Mouse (Mus musculus) hindbrain, embryonic 14.5 days (tissue): ENCODE measurements around the gene Lsm14b. TPM values are rescaled to one million over a fixed set of nuclear protein-coding genes. Genes with fewer than 3 reads are reported as not detected.

ENCODE experiments used
- ATAC-seq: fragments of 200-750 bp; cut with Nextera tagmentation; 2 replicates; pipeline ENCODE4 v1.8.0; 2017; ENCODE audit warnings: moderate number of reproducible peaks, mild to moderate bottlenecking, moderate TSS enrichment, moderate library complexity; ENCODE audit not compliant: low FRiP score
- DNase-seq: peaks from one replicate; pipeline ENCODE4 v3.0.0-alpha.2; 2015; ENCODE audit warnings: low spot score
- H3K27ac ChIP-seq: fragments of 300-500 bp; sonication (generic); 2 replicates; pipeline ENCODE4 v1.5.1; 2014; ENCODE audit warnings: mild to moderate bottlenecking, moderate library complexity
- H3K27me3 ChIP-seq: fragments of 300-500 bp; sonication (generic); 2 replicates; pipeline ENCODE4 v1.6.1; 2014; ENCODE audit warnings: mild to moderate bottlenecking, low read length, mixed read lengths; ENCODE audit not compliant: control insufficient read depth, insufficient read depth
- H3K36me3 ChIP-seq: fragments of 300-500 bp; sonication (generic); replicated peaks from 2 replicates; pipeline ENCODE4 v1.6.1; 2014; ENCODE audit not compliant: control insufficient read depth, insufficient read depth
- H3K4me1 ChIP-seq: fragments of 300-500 bp; sonication (generic); replicated peaks from 2 replicates; pipeline ENCODE4 v1.6.1; 2014; ENCODE audit warnings: antibody characterized with exemption, low read length, mixed read lengths; ENCODE audit not compliant: control insufficient read depth, insufficient read depth
- H3K4me2 ChIP-seq: fragments of 300-500 bp; sonication (generic); replicated peaks from 2 replicates; pipeline ENCODE4 v1.6.1; 2014; ENCODE audit warnings: mild to moderate bottlenecking, moderate library complexity
- H3K4me3 ChIP-seq: fragments of 300-500 bp; sonication (generic); replicated peaks from 2 replicates; pipeline ENCODE4 v1.5.1; 2014; ENCODE audit warnings: mild to moderate bottlenecking, low read length
- H3K9ac ChIP-seq: fragments of 300-500 bp; sonication (generic); 2 replicates; pipeline ENCODE4 v1.6.1; 2014
- H3K9me3 ChIP-seq: fragments of 300-500 bp; sonication (generic); 2 replicates; pipeline ENCODE4 v1.6.1; 2016; ENCODE audit warnings: low read length; ENCODE audit not compliant: control insufficient read depth
- WGBS: fragments of 180-500 bp; shearing (Covaris S2); extraction: QIAGEN DNeasy Blood & Tissue Kit; methylation state at CpG from one replicate; pipeline ENCODE4 v1.1.7; 2014; 5-methylcytosine and 5-hydroxymethylcytosine counted together
- polyA plus RNA-seq: library from polyadenylated mRNA; unstranded; fragments of >200 nt; fragmentation: Nextera tagmentation; extraction: Ambion mirVana; gene quantifications from 2 replicates; pipeline ENCODE4 v1.2.1, GENCODE M21; 2014

The Lsm14b gene
- polyA plus RNA-seq, 1 experiment from 2014 or later, result 16.9 TPM

DNA sequence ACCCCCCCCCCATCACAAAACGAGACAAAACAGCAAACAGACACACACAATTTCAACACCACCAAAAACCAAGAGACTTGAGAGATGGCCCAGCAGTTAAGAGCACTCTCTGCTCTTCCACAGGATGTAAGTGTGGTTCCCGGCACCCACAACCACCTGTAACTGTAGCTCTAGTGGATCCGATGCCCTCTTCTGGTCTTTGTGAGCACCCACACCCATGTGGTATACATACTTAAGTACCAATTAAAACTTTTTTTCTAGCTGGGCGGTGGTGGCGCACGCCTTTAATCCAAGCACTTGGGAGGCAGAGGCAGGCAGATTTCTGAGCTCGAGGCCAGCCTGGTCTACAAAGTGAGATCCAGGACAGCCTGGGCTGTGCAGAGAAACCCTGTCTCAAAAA is 14.1 kb upstream of the Lsm14b start:
- Histone ChIP-seq H3K9me3 (no peaks in the 10 kb centered on the region), H3K36me3 (no peaks in the 10 kb centered on the region), H3K4me1 (no peaks in the 10 kb centered on the region), H3K9ac (no peak overlapping the region), H3K27ac (no peak overlapping the region), H3K4me3 (no peak overlapping the region), H3K27me3 (no peaks in the 10 kb centered on the region), H3K4me2 (no peak overlapping the region)
- no peak for DNase-seq
- 92% methylated on average over 7 of the region's 7 CpGs for WGBS
- ATAC-seq, result no peak

- Histone ChIP-seq H3K9me3 (no peaks in the 10 kb centered on the region), H3K4me2 (no peak overlapping the region), H3K9ac (no peak overlapping the region), H3K4me1 (no peaks in the 10 kb centered on the region), H3K36me3 (no peaks in the 10 kb centered on the region), H3K27ac (no peak overlapping the region), H3K4me3 (no peak overlapping the region), H3K27me3 (no peaks in the 10 kb centered on the region)
- DNase-seq (no peak), ATAC-seq (no peak)
- WGBS, result 84% methylated on average over 6 of the region's 6 CpGs
Observed at GRCm38 (mm10) chr2:180011370-180011769, 13.4 kb upstream of the Lsm14b start.

DNA sequence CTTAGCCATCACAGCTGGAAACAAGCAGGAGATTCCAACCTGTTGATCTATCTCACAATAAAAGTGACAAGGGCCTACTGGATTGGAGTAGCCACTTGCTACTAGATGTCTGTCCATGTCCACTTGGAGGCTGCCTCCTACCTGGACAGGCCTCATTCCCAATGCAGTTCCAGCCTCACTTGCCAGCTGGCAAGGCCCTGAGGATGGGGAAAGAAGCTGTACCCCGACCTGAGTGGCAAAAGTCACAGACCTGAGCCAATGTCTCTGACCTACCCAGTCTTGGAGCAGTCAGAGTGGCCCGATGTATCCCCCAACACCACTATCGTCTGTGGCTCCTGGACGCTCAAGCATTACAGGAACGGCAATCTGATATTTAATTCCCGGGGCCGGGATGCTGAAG is 11.1 kb upstream of the Lsm14b start:
- ATAC-seq (no peak), DNase-seq (no peak)
- H3K27me3 ChIP-seq, result no peaks in the 10 kb centered on the region
- H3K4me2 ChIP-seq, result no peak overlapping the region
- H3K4me3 ChIP-seq, result no peak overlapping the region
- H3K4me1 ChIP-seq, result no peaks in the 10 kb centered on the region
- H3K36me3 ChIP-seq, result no peaks in the 10 kb centered on the region
- no peaks in the 10 kb centered on the region for H3K9me3 ChIP-seq
- 89% methylated on average over 7 of the region's 7 CpGs for WGBS
- no peak overlapping the region for H3K27ac ChIP-seq
- no peak overlapping the region for H3K9ac ChIP-seq

DNA sequence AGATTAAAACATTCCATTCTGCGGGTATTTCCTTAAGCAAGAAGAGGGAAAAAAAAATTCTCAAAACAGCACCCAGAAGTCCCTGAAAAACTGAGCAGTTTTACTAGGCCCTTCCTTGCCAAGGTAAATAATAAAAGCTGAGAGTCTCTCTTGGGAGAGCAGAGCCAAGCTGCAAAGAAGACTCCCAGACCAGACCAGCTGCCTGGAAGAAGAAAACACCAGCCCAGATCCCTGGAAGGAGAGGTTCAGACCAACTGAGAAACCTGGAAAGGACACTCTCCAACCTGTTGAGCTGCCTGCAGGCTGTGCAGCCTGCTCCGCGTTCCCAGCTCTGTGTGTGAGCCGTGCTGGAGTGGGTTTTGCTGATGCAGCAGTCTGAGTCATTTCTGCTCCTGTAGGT is 7.2 kb upstream of the Lsm14b start:
- H3K27me3 ChIP-seq, result peaks cover 12% of the 10 kb centered on the region
- no peak overlapping the region for H3K4me2 ChIP-seq
- 74% methylated on average over 4 of the region's 4 CpGs for WGBS
- no peak overlapping the region for H3K9ac ChIP-seq
- no peaks in the 10 kb centered on the region for H3K4me1 ChIP-seq
- no peak overlapping the region for H3K27ac ChIP-seq
- H3K9me3 ChIP-seq, result no peaks in the 10 kb centered on the region
- no peak overlapping the region for H3K4me3 ChIP-seq
- DNase-seq, result no peak
- ATAC-seq, result no peak
- no peaks in the 10 kb centered on the region for H3K36me3 ChIP-seq

GRCm38 (mm10) chr2:180018573-180018972 is 6.2 kb upstream of the Lsm14b start:
- DNase-seq (no peak), ATAC-seq (no peak)
- no peaks in the 10 kb centered on the region for H3K4me1 ChIP-seq
- no peak overlapping the region for H3K4me2 ChIP-seq
- peaks cover 20% of the 10 kb centered on the region for H3K27me3 ChIP-seq
- H3K4me3 ChIP-seq, result no peak overlapping the region
- no peaks in the 10 kb centered on the region for H3K9me3 ChIP-seq
- 89% methylated on average over 9 of the region's 9 CpGs for WGBS
- H3K9ac ChIP-seq, result no peak overlapping the region
- no peaks in the 10 kb centered on the region for H3K36me3 ChIP-seq
- no peak overlapping the region for H3K27ac ChIP-seq

GRCm38 (mm10) chr2:180020091-180020661 is 4.6 kb upstream of the Lsm14b start:
- Histone ChIP-seq H3K36me3 (no peaks in the 10 kb centered on the region), H3K4me2 (no peak overlapping the region), H3K27me3 (peaks cover 20% of the 10 kb centered on the region), H3K9me3 (no peaks in the 10 kb centered on the region), H3K4me3 (no peak overlapping the region), H3K4me1 (no peaks in the 10 kb centered on the region), H3K27ac (no peak overlapping the region), H3K9ac (no peak overlapping the region)
- DNase-seq (no peak), ATAC-seq (no peak)
- WGBS, result 76% methylated on average over 7 of the region's 7 CpGs

DNA sequence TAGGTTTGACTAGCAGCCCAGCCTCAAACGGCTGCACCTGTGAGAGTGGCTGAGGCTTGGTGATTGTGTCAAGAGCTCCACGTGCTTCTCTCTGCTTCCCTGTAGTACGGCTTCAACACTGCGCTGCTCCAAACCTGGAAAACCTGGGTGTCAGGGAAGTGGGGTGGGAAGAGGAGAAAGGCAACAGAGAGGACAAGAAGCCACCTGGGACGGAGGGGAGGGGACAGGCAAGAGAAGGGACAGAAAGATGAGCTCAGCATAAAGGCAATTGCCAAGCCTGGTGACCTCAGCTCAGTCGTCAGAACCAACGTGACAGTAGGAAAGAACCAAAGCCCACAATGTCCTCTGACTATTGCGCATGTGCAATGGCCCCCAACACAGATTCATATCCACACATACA is 3.9 kb upstream of the Lsm14b start:
- Histone ChIP-seq H3K4me2 (no peak overlapping the region), H3K27ac (no peak overlapping the region), H3K9ac (no peak overlapping the region), H3K27me3 (peaks cover 20% of the 10 kb centered on the region), H3K4me3 (no peak overlapping the region), H3K4me1 (peaks cover under 1% of the 10 kb centered on the region; the same call in 1 of the 2 replicates), H3K36me3 (no peaks in the 10 kb centered on the region), H3K9me3 (no peaks in the 10 kb centered on the region)
- DNase-seq (no peak), ATAC-seq (no peak)
- 87% methylated on average over 8 of the region's 8 CpGs for WGBS

- DNase-seq (no peak), ATAC-seq (no peak)
- H3K27ac ChIP-seq, result no peak overlapping the region
- H3K36me3 ChIP-seq, result peaks cover 3% of the 10 kb centered on the region
- H3K4me3 ChIP-seq, result no peak overlapping the region
- H3K27me3 ChIP-seq, result peaks cover 20% of the 10 kb centered on the region
- no peak overlapping the region for H3K4me2 ChIP-seq
- 60% methylated on average over 6 of the region's 6 CpGs for WGBS
- no peak overlapping the region for H3K9ac ChIP-seq
- peaks cover 19% of the 10 kb centered on the region for H3K4me1 ChIP-seq
- no peaks in the 10 kb centered on the region for H3K9me3 ChIP-seq
Observed at GRCm38 (mm10) chr2:180022751-180023150, 2.0 kb upstream of the Lsm14b start.

DNA sequence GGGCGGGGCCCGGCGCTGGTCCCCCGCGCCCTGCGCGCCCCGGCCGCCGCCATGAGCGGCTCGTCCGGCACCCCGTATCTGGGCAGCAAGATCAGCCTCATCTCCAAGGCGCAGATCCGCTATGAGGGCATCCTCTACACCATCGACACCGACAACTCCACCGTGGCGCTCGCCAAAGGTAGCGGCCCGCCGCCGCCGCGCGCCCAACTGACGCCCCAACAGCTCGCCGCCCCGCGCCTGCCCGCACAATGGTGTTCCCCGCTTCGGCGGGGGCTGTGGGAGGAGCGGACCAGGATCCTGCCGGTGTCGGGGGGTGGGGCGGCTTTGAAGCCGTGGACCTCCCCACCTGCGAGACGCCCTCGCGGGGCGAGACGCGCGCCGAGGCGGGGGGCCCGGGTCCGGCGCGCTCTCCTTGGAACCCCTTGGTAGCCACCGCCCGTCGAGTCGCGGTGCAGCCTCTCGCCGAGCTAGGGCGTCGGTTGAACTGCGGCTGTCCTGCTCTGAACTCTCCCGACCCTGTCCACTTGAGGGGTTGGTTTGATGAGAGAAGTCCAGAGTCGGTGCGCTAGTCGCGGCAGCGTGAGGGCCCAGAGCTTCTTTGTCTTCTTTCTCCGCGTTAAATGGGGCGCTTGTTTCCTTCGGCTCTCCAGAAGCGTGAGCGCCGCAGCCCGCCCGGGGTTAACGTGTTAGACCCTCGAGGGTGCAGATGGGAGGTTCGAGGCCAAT is 511 bp downstream of the Lsm14b start:
- Histone ChIP-seq H3K4me2 (peak overlapping the region; percentile 98), H3K4me3 (peak overlapping the region; percentile 99), H3K4me1 (peaks cover 32% of the 10 kb centered on the region), H3K27me3 (peaks cover 20% of the 10 kb centered on the region), H3K9ac (peak overlapping the region; percentile 97), H3K27ac (peak overlapping the region; percentile 94), H3K36me3 (peaks cover 29% of the 10 kb centered on the region), H3K9me3 (no peaks in the 10 kb centered on the region)
- WGBS, result under 1% methylated on average over 59 of the region's 84 CpGs
- peak; percentile 0; the same call in 1 of the 2 replicates for ATAC-seq
- peak; percentile 35 for DNase-seq
